ENCODE assay signal across 39 mouse cellular contexts in the genomic region with DNA sequence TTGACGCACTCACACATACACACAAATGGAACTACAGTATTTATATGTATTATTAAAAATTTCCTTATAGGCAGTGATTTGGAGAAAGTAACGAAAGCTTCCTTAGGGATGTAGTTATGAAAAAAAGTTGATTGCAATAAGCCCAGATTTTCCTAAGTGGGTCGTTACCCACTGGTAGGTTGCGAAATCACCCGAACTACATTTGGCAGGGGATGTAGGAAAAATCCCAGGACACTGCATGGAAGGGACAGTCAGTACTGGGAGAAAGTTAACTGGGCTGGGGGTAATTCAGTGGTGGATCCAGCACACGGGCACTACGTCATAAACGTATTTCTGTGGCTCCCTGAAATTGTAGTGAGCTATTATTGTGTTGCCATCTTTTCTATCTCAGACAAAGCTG. TPM values are rescaled to one million over a fixed set of nuclear protein-coding genes. Genes with fewer than 3 reads are reported as not detected.
A peak's percentile ranks its signal among the peaks of the same experiment; 100 is the strongest.
DNase-seq lines count a peak whose midpoint lies in the region; ATAC-seq and TF ChIP-seq lines count a peak whose summit lies in the region.
"Had no signal": no experiment of that assay in that cellular context is flagged by ENCODE, and none has a peak within 500 bp of the region (broad histone marks: within the 10 kb centered on the region; RNA-seq: fewer than 3 reads in every experiment).

No protein-coding gene starts in this region.

- DNase-seq in cerebellum, adult 11-12 months, result peak; percentile 1
- DNase-seq in cerebellum, postnatal 4 days (ENCODE audit: low spot score in 2 of 2), result no peak
- peak; percentile 78 for DNase-seq in liver, adult 2 months (ENCODE audit: extremely low read depth, low read depth, low spot score)
- DNase-seq in liver, embryonic 11.5 days (ENCODE audit: low spot score), result no peak
- peak; percentile 47 for DNase-seq in lung, postnatal 25 days (ENCODE audit: low spot score)
- no peak for DNase-seq in lung, postnatal 10 days
- no peak for DNase-seq in T-cell, adult 2 months (ENCODE audit: low spot score)
- no peak for DNase-seq in spleen, postnatal 14 days (ENCODE audit: low spot score in 2 of 2)
- DNase-seq: adrenal gland, postnatal 36 days; cerebellum, adult 8-10 months; cerebellum, postnatal 25 days; heart, postnatal 4 days; kidney, adult 9 months; kidney, postnatal 10 days; layer of hippocampus, postnatal 36 days; retina, postnatal 1 day; right cerebral cortex, postnatal 14 days; spleen, adult 18-20 months; thymus, adult 18-20 months; thymus, postnatal 25 days had no signal

- no peaks in the 10 kb centered on the region for H3K79me2 ChIP-seq in liver, adult 2 months (ENCODE audit: control insufficient read depth, insufficient read depth, low read length)

- no peak for TF ChIP-seq POLR2A in liver, adult 2 months (IDR thresholded peaks at IDR 0.05; ENCODE audit: extremely low read depth, insufficient read depth, low read length)

- no peak overlapping the region for H3K4me3 ChIP-seq in liver, adult 2 months (ENCODE audit: insufficient read depth, low read depth, low read length)
- no peak overlapping the region for H3K4me3 ChIP-seq in liver, embryonic 11.5 days (ENCODE audit: low read depth, low read length)
- H3K4me3 ChIP-seq: forebrain, embryonic 13.5 days; heart, embryonic 10.5 days; heart, embryonic 15.5 days; limb, embryonic 10.5 days; limb, embryonic 15.5 days; midbrain, embryonic 10.5 days; midbrain, embryonic 15.5 days; neural tube, embryonic 15.5 days had no signal

- H3K4me2 ChIP-seq in liver, embryonic 11.5 days, result no peak overlapping the region
- H3K4me2 ChIP-seq: forebrain, embryonic 13.5 days; heart, embryonic 15.5 days; hindbrain, embryonic 14.5 days; limb, embryonic 15.5 days; midbrain, embryonic 15.5 days; neural tube, embryonic 15.5 days had no signal

- H3K36me3 ChIP-seq in liver, adult 2 months (ENCODE audit: control insufficient read depth, insufficient read depth, low read length), result no peaks in the 10 kb centered on the region
- no peaks in the 10 kb centered on the region for H3K36me3 ChIP-seq in liver, embryonic 11.5 days (ENCODE audit: control insufficient read depth, insufficient read depth, low read length)
- H3K36me3 ChIP-seq: heart, embryonic 10.5 days; heart, embryonic 15.5 days; limb, embryonic 10.5 days; limb, embryonic 15.5 days; midbrain, embryonic 10.5 days; midbrain, embryonic 15.5 days; neural tube, embryonic 15.5 days had no signal

- H3K9me3 ChIP-seq in liver, embryonic 11.5 days (ENCODE audit: control insufficient read depth, low read length), result no peaks in the 10 kb centered on the region
- H3K9me3 ChIP-seq: forebrain, embryonic 13.5 days; heart, embryonic 10.5 days; heart, embryonic 15.5 days; limb, embryonic 10.5 days; limb, embryonic 15.5 days; midbrain, embryonic 10.5 days; midbrain, embryonic 15.5 days; neural tube, embryonic 15.5 days had no signal

- no peak for TF ChIP-seq CTCF in liver, adult 2 months (IDR thresholded peaks at IDR 0.05; ENCODE audit: low read depth, low read length)

- no peaks in the 10 kb centered on the region for H3K4me1 ChIP-seq in liver, adult 2 months (ENCODE audit: control insufficient read depth, insufficient read depth, low read length)
- H3K4me1 ChIP-seq in liver, embryonic 11.5 days (replicated peaks; ENCODE audit: control insufficient read depth, insufficient read depth, low read length), result no peaks in the 10 kb centered on the region
- H3K4me1 ChIP-seq: forebrain, embryonic 13.5 days; heart, embryonic 10.5 days; heart, embryonic 15.5 days; limb, embryonic 10.5 days; limb, embryonic 15.5 days; midbrain, embryonic 15.5 days; neural tube, embryonic 15.5 days had no signal

- 34% methylated on average over 8 of the region's 8 CpGs for WGBS in liver, adult 2 months
- WGBS in liver, embryonic 11.5 days, result 84% methylated on average over 8 of the region's 8 CpGs

- H3K27ac ChIP-seq in liver, adult 2 months (replicated peaks; ENCODE audit: insufficient read depth, low read depth, low read length), result no peak overlapping the region
- H3K27ac ChIP-seq in liver, embryonic 11.5 days (ENCODE audit: low read depth, low read length), result no peak overlapping the region
- H3K27ac ChIP-seq: forebrain, embryonic 13.5 days; heart, embryonic 10.5 days; heart, embryonic 15.5 days; hindbrain, embryonic 14.5 days; limb, embryonic 10.5 days; limb, embryonic 15.5 days; midbrain, embryonic 10.5 days; midbrain, embryonic 15.5 days; neural tube, embryonic 15.5 days; stomach, postnatal 0 days had no signal

- no peaks in the 10 kb centered on the region for H3K27me3 ChIP-seq in liver, adult 2 months (ENCODE audit: control insufficient read depth, insufficient read depth, low read length)
- no peaks in the 10 kb centered on the region for H3K27me3 ChIP-seq in liver, embryonic 11.5 days (replicated peaks; ENCODE audit: control insufficient read depth, insufficient read depth, low read length)
- H3K27me3 ChIP-seq: forebrain, embryonic 13.5 days; heart, embryonic 15.5 days; midbrain, embryonic 15.5 days; neural tube, embryonic 15.5 days had no signal

- no peak overlapping the region for H3K9ac ChIP-seq in liver, adult 2 months (ENCODE audit: low read depth, low read length)
- H3K9ac ChIP-seq in liver, embryonic 11.5 days (ENCODE audit: low read depth, low read length), result no peak overlapping the region
- H3K9ac ChIP-seq: forebrain, embryonic 13.5 days; heart, embryonic 15.5 days; hindbrain, embryonic 14.5 days; limb, embryonic 15.5 days; midbrain, embryonic 15.5 days; neural tube, embryonic 15.5 days had no signal

- no peak for ATAC-seq in liver, embryonic 11.5 days (replicated peaks; ENCODE audit: low FRiP score)
- ATAC-seq: activated CD4-positive, CD25-positive, alpha-beta regulatory T cell, adult 4 months; CD4-positive, CD25-positive, alpha-beta regulatory T cell, adult 4 months; forebrain, embryonic 13.5 days; intestine, postnatal 0 days; midbrain, embryonic 15.5 days had no signal

RNA-seq across cellular contexts. Expression of gene 4930451I11Rik, which starts 14.9 kb away (rescaled TPM):
- total RNA-seq in liver, adult 2 months (2014; rRNA removed), result not detected in 2 replicates
- not detected in 2 replicates for polyA plus RNA-seq in liver, adult 2 months (2012; rRNA removed)
- polyA plus RNA-seq in liver, embryonic 11.5 days (2014; fragmentation: Nextera tagmentation; extraction: Ambion mirVana), result not detected in 2 replicates
- total RNA-seq: adrenal gland, postnatal 36 days; heart, postnatal 4 days; layer of hippocampus, postnatal 36 days; megakaryocyte progenitor cell, adult 5-6 weeks had no signal
- polyA plus RNA-seq: activated CD4-positive, CD25-positive, alpha-beta regulatory T cell, adult 4 months; brain, embryonic 14.5 days; CD4-positive, CD25-positive, alpha-beta regulatory T cell, adult 4 months; embryonic facial prominence, embryonic 11.5 days; forebrain, embryonic 13.5 days; gonadal fat pad, adult 2 months; heart, embryonic 10.5 days; heart, embryonic 15.5 days; intestine, postnatal 0 days; large intestine, adult 2 months; limb, embryonic 10.5 days; limb, embryonic 15.5 days; liver, embryonic 16.5 days; midbrain, embryonic 10.5 days; midbrain, embryonic 15.5 days; neural tube, embryonic 15.5 days; stomach, postnatal 0 days had no signal

RNA-seq across cellular contexts. Expression of gene Fam57b, which starts 19.0 kb away (rescaled TPM):
- not detected in 2 replicates for total RNA-seq in liver, adult 2 months (2014; rRNA removed)
- 0.06 and 0.44 TPM in 2 replicates for polyA plus RNA-seq in liver, adult 2 months (2012; rRNA removed)
- polyA plus RNA-seq in liver, embryonic 11.5 days (2014; fragmentation: Nextera tagmentation; extraction: Ambion mirVana), result 0.21 TPM in 1 of 2 replicates, not detected in the other
- total RNA-seq: megakaryocyte progenitor cell, adult 5-6 weeks had no signal
- polyA plus RNA-seq: activated CD4-positive, CD25-positive, alpha-beta regulatory T cell, adult 4 months; CD4-positive, CD25-positive, alpha-beta regulatory T cell, adult 4 months; liver, embryonic 16.5 days had no signal

RNA-seq across cellular contexts. Expression of gene Ppp4c, which starts 24.2 kb away (rescaled TPM):
- total RNA-seq in liver, adult 2 months (2014; rRNA removed), result 45.8 and 52.8 TPM in 2 replicates
- polyA plus RNA-seq in liver, adult 2 months (2012; rRNA removed), result 81.2 and 97.2 TPM in 2 replicates
- 266 and 269 TPM in 2 replicates for polyA plus RNA-seq in liver, embryonic 11.5 days (2014; fragmentation: Nextera tagmentation; extraction: Ambion mirVana)

RNA-seq across cellular contexts. Expression of gene Doc2a, which starts 30.7 kb away (rescaled TPM):
- total RNA-seq in liver, adult 2 months (2014; rRNA removed), result not detected in 2 replicates
- not detected in 2 replicates for polyA plus RNA-seq in liver, adult 2 months (2012; rRNA removed)
- polyA plus RNA-seq in liver, embryonic 11.5 days (2014; fragmentation: Nextera tagmentation; extraction: Ambion mirVana), result 0.52 and 1.6 TPM in 2 replicates
- total RNA-seq: heart, postnatal 4 days; megakaryocyte progenitor cell, adult 5-6 weeks had no signal
- polyA plus RNA-seq: activated CD4-positive, CD25-positive, alpha-beta regulatory T cell, adult 4 months; CD4-positive, CD25-positive, alpha-beta regulatory T cell, adult 4 months; gonadal fat pad, adult 2 months; heart, embryonic 15.5 days; large intestine, adult 2 months; liver, embryonic 16.5 days had no signal

RNA-seq across cellular contexts. Expression of gene Tbx6, which starts 35.2 kb away (rescaled TPM):
- total RNA-seq in liver, adult 2 months (2014; rRNA removed), result 0.13 and 0.18 TPM in 2 replicates
- 0.71 and 1.1 TPM in 2 replicates for polyA plus RNA-seq in liver, adult 2 months (2012; rRNA removed)
- polyA plus RNA-seq in liver, embryonic 11.5 days (2014; fragmentation: Nextera tagmentation; extraction: Ambion mirVana), result 0.22 and 0.55 TPM in 2 replicates

Comparison
In these comparisons a context has a peak if more than half of its experiments do, and no peak if none do; other contexts are left out.
1. DNase-seq: peak in cerebellum, adult 11-12 months (single experiment), liver, adult 2 months (single experiment) and lung, postnatal 25 days (single experiment); none in cerebellum, postnatal 4 days (0 of 2), liver, embryonic 11.5 days (single experiment), lung, postnatal 10 days (single experiment), T-cell, adult 2 months (single experiment) and spleen, postnatal 14 days (0 of 2).